Mouse (Mus musculus) CH12.LX (cell line): Measurements from ENCODE around the gene Mlxipl.

Experiments used
- CHD1 ChIP-seq: IDR thresholded peaks from 2 replicates; pipeline ENCODE4 v1.6.1; 2012; ENCODE audit warnings: low read depth, low read length, improper control_type of control experiment, inconsistent platforms
- CTCF ChIP-seq, 2 experiments: IDR thresholded peaks in 1 of 2; conservative IDR thresholded peaks in 1 of 2; 2 replicates each; pipeline ENCODE4 v1.5.1; 2011 to 2012; ENCODE audit warnings: low read depth in 2 of 2, low read length in 2 of 2, improper control_type of control experiment in 1 of 2, inconsistent platforms in 1 of 2, mild to moderate bottlenecking in 1 of 2, moderate library complexity in 1 of 2
- EP300 ChIP-seq: IDR thresholded peaks from 2 replicates; pipeline ENCODE4 v1.6.1; 2011; ENCODE audit warnings: low read length, improper control_type of control experiment
- HCFC1 ChIP-seq: IDR thresholded peaks from 2 replicates; pipeline ENCODE4 v1.6.1; 2012; ENCODE audit warnings: low read depth, mild to moderate bottlenecking, inconsistent platforms, low read length, improper control_type of control experiment
- JUND ChIP-seq: conservative IDR thresholded peaks from 2 replicates; pipeline ENCODE4 v1.6.1; 2011; ENCODE audit warnings: low read depth, low read length, improper control_type of control experiment
- MAFK ChIP-seq: IDR thresholded peaks from 2 replicates; pipeline ENCODE4 v1.6.1; 2011; ENCODE audit warnings: low read length, improper control_type of control experiment; ENCODE audit not compliant: insufficient replicate concordance
- MAX ChIP-seq: IDR thresholded peaks from 2 replicates; pipeline ENCODE4 v1.6.1; 2011; ENCODE audit warnings: low read length, improper control_type of control experiment
- MXI1 ChIP-seq: IDR thresholded peaks from 2 replicates; pipeline ENCODE4 v1.6.1; 2011; ENCODE audit warnings: mild to moderate bottlenecking, low read depth, low read length, improper control_type of control experiment
- NRF1 ChIP-seq: IDR thresholded peaks from 2 replicates; pipeline ENCODE4 v1.6.1; 2014; ENCODE audit warnings: low read depth, mild to moderate bottlenecking, inconsistent platforms, low read length, improper control_type of control experiment, moderate library complexity
- POLR2A ChIP-seq: IDR thresholded peaks from 2 replicates; pipeline ENCODE4 v1.6.1; 2011; ENCODE audit warnings: low read depth, mild to moderate bottlenecking, improper control_type of control experiment, low read length
- POLR2AphosphoS2 ChIP-seq: IDR thresholded peaks from 2 replicates; pipeline ENCODE4 v1.6.1; 2011; ENCODE audit warnings: low read depth, low read length, improper control_type of control experiment
- SMC3 ChIP-seq: IDR thresholded peaks from 2 replicates; pipeline ENCODE4 v1.6.1; 2011; ENCODE audit warnings: low read depth, low read length, improper control_type of control experiment
- USF1 ChIP-seq: IDR thresholded peaks from 2 replicates; pipeline ENCODE4 v1.6.1; 2014; ENCODE audit warnings: low read depth, mild to moderate bottlenecking, inconsistent platforms, low read length, improper control_type of control experiment

- TF ChIP-seq CTCF (conservative IDR thresholded peaks at IDR 0.05 in 1 of 2, IDR thresholded peaks at IDR 0.05 in 1 of 2; ENCODE audit: low read depth in 2 of 2, low read length in 2 of 2) (no peak), MAX (no peak), EP300 (no peak), POLR2AphosphoS2 (no peak), MXI1 (no peak), POLR2A (no peak), SMC3 (no peak), USF1 (no peak), HCFC1 (no peak), JUND (no peak), CHD1 (no peak), MAFK (no peak), NRF1 (no peak)
These were observed 20.3 kb downstream of the Mlxipl start for GRCm38 (mm10) chr5:135109976-135110375.
